Mouse (Mus musculus): Measurements from ENCODE around the gene Sccpdh.
A peak's percentile ranks its signal among the peaks of the same experiment; 100 is the strongest.
"Not testable (repeated sequence)": the region's sequence is repeated elsewhere in the genome, so short reads cannot be mapped to it uniquely, and the experiment has no call there.

The Sccpdh gene

DNA sequence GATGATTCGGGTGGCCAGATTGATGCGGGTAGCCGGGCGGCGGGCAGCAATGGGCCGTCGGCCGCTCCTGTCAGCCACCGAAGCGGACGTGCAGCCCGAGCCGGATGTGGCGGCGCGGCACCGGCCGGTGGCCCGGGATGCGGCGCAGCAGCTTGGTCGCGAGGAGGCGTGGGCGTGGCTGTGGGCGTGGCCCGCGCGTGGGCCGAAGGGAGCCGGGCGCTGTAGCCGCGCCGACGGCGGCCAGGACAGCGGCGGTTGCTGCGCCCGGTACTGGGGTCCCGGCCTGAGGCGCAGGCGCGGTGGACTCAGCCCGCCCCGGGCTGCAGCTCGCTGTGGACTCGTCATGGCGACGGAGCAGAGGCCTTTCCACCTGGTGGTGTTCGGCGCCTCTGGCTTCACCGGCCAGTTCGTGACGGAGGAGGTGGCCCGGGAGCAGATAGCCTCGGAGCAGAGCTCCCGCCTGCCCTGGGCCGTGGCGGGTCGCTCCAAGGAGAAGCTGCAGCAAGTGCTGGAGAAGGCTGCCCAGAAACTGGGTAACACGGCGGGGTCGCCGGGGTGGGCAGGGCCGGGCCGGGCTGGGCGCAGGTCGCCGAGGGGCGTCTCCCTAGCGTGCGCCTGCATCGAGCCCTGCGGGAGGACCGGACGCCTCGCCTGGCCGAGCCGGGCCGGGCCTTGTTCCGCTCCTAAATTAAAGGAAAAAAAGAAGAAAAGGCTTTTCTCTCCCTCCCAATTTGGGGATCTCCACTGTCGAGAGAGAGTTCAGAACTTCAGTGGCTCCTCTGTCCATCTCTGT is at the start of gene Sccpdh:
Gene Sccpdh (plus strand): TSS at position 198 of the 793 bp plus-strand sequence.
- peak; percentile 82 for DNase-seq

DNA sequence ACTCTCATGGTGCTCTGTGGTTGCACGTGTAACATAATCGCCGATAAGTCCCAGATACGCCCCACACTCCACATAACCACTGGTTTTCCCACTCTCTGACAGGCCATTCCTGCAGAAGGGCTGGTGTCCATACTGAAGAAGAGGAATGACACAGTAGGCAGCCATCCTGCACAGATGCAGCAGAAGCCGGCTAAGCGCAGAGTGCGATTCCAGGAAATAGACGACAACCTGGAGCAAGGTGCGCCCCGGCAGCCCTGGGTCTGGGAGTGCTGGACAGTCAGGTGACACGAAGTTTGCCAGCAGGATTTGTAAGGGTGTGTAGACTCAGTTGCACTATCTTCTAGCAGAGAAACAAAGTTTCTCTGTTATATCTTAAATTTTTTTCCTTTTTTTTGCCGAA is 45.3 kb upstream of the Sccpdh start:
- no peak for DNase-seq

DNA sequence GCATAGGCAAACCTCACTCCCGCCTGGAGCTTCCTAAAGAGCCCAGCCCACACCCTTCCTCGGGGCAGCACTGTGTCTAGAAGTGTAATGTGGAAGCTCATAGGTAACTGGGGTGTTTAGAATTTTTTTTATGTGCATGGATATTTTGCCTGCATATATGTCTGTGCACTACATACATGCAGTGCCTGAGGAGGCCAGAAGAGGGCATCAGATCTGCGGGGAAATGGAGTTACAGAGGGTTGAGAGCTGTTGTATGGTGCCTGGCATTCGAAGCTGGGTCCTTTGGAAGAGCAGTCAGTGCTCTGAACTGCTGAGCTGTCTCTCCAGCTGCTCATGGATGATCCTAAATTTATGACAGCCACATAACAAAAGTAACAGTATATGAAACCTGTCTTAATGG is 44.4 kb upstream of the Sccpdh start:
- no peak for DNase-seq

DNA sequence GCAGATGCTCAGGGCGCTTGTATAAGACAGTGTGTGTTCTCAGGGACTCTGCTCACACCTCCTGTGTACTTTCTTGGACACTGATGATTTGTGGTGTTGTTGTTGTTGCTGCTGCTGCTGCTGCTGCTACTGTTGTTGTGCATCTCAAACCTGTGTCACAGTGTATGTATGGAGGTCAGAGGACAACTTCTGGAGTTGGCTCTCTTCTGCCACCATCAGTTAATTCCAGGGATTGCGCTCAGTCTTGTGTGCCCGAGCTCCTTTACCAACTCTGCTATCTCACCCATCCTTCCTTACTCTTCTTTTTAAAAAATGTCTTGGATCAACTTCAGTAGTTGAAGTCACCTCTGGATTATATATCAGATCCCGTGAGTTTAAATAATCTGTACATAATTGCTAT is 43.7 kb upstream of the Sccpdh start:
- DNase-seq = no peak

DNA sequence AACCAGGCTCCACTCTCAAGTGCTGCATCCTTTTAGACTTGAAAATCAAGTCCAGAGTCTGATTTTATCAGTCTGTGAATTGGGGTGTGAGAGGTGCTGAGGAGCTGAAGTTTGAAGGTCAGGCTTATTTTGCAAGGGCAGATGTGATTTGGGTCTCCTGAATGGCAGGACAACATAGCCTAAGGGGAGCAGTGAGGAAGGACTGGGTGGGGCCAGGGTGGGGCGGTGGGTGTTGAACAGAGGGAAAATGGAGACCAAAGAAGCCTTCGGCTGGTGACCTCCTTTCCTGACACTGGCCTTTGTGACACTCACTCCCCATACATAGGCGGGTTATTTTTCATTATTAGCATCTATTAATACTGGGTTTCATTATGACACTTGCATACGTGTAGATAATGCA is 40.2 kb upstream of the Sccpdh start:
- no peak for DNase-seq

DNA sequence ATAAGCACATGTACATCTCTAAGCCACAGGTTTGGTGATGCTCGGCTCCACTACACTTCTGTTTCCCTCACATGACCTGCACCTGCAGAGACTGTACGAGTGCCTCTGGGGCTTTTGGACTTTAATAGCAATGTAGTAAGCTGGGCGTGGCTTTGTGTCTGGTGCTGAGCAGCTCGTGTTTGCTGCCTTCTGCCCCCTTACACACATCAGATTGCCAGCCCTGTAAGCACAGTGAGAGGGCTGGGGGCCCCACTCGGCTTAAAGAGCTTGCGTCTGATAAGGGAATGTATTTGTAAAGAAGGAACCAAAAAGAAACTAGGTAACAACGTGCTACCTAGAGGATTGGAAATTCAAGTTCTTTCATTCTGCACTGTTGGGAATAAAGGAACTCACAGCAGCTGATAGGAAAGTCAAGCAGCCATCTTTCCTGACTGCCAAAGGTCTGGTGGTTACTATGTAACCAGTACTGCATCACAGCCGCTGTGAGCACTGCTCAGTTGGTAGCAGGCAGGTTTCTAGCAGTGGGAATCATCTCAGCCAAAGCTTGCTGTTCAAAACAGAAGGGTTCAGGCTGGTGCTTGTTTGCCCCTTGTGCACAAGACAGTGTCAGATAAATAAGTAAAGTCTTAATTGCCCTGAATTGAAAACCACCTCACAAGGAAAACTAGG is 39.4 kb upstream of the Sccpdh start:
- no peak for DNase-seq

DNA sequence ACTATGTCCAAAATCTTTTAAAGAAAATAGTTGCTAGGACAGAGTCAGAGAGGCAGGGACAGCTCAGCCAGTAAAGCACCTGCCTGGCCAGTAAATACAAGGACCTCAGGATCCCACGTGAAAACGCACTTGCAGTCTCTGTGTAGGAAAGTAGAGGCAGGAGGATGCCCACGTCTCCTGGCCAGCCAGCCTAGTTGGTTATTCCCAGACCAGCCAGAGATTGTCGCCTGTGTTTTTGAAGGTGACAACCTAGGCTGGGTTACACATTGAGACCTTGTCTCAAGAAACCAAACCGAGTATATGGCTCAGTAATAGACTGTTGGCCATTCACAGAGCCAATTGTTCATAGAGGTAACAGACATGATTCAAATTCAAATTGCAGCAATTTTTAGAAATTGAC is 38.7 kb upstream of the Sccpdh start:
- DNase-seq = no peak

DNA sequence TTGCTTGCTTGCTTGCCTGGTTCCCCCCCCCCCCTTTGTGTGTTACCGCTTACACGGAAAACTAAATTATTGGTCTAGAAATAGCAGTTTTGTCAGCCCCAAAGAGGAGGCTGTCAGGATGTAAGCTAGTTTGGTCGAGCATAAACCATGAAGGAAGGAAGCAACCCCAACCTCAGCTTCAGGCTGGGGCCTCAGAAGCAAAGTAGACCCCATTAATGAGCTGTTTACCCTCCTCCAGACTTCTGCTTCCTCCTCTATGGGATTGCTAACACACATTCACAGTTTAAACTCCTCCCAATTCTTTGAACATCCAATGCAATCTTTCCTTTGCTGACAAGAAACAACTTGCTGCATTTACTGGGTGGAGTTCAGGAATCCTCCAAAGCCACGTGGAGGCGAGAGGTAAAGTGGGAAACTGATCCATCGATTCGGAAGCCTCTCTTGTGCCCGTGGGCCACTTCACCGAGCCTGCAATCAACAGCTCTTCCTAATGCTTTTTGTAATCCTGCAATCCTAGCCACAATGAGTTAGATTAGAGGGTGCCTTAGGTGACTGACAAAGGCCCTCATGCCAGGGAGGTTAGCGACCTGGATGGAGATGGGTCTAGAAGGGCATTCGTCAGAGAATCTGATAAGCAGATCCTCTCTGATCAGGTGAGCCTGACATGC is 35.1 kb upstream of the Sccpdh start:
- no peak for DNase-seq

DNA sequence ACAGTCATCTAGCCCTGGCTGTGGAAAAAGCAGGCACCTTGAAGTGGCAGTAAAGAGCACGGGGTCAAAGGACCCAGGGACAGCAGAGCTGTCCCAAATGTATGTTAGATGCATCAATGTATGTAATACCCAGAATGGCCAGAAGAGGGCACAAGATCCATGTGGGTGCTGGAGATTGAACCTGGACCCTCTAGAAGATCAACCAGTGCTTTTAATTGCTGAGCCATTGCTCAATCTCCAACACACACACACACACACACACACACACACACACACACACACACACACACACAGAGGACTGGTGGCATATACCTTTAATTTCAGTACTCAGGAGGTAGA is 34.6 kb upstream of the Sccpdh start:
- no peak for DNase-seq

DNA sequence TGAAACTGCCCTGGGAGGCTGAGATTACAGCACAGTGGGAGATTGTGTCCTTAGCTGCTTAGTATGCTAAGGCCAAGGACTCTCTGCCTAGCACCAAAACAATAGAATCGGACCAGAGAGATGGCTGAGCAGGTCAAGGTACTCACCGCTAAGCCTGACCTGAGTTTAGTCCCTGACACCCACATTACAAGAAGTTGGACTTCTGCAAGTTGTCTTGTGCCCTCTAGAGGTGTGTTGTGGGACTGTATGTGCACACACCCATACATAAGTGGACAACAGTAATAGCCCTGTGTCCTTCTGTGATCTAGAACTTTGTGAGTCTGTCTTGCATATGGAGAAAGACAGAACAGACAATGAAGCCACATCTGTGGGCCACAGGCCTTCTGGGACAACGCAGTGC is 33.9 kb upstream of the Sccpdh start:
- no peak for DNase-seq

DNA sequence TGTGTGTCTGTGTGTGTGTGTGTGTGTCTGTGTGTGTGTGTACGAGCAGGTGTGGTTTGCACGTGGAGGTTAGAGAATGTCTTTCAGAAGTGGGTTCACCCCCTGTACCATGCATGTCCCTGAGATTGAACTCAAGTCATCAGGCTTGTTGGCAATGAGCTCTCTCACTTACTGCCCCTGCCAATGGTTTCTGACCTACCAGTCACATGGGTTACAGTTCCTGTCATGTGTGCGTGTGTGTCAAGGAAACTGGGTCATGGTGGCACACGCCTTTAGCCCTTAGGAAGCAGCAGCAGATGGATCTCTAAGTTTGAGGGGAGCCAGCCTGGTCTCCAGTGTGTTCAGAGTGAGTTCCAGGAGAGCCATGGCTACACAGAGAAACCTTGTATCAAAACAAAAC is 25.3 kb upstream of the Sccpdh start:
- no peak for DNase-seq

DNA sequence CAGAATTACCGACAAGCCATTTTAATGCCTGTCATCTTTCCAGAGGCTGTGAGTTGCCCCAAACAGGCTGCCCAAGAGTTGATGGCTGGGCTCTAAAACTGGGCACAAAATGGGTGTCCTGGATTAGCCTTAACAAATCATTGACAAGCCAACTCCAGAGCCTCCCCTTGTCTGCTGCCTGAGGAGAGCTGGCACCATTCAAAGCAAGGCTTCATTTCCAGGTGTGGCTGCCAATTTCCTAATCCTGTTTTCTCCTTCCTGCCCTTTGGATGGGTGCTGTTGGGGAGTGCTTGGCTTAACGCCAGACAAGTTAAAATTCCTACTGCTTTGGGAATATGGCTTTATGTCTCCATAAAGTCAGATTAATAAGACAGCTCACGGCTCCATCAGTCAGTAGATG is 23.9 kb upstream of the Sccpdh start:
- peak; percentile 44 for DNase-seq

DNA sequence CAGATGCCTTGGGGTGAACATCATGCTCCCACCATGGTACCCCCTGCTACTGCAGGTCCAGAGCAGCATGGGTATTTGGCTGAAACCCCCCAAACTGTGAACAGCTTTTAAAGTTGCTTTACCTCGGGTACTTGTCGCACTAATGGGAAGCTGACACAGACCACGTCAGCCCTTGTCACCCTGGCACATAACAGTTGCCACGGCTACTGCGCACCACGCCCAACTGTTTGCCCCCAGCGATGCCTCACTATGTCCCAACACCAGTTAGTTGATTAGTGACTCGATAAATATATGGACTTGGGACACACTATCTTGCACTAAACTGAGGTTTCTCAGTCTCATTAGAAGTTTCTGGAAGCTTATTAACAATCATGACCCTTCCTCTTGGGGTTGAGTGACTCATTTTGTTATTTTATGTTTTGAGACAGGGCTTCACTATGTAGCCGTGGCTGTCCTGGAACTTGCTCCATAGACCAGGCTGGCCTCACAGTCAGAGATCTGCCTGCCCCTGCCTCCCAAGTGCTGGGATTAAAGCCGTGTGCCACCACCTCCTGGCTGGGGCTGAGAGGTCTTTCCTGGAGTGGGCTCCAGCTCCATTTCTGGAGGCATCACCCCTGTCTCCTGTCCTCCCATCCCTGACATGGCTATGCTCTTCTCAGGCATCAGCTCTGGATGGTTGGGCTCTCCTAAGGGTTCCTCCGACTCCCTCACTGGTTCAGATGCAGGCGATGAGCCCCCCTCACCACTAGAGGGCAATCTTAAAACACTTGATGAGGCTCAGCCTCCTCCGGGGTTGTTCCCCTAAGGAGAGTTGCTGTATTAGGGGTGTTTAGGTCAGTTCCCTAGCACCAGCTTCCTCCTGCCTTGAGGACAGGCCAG is 22.7 kb upstream of the Sccpdh start:
- DNase-seq = peak; percentile 61

DNA sequence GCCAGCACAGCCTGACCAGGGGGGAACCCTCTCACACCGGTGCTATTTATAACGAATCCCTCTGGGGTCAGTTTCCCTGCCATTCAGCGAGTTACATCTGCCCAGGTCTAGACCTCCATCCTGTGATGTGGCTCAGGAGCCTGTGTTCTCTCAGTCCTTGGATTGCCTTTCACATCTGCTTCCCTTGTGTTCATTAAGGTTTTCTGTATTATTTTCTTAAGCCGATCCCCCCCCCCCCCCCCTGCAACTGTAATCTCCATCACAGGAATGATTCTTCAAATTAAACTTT is 22.1 kb upstream of the Sccpdh start:
- no peak for DNase-seq

DNA sequence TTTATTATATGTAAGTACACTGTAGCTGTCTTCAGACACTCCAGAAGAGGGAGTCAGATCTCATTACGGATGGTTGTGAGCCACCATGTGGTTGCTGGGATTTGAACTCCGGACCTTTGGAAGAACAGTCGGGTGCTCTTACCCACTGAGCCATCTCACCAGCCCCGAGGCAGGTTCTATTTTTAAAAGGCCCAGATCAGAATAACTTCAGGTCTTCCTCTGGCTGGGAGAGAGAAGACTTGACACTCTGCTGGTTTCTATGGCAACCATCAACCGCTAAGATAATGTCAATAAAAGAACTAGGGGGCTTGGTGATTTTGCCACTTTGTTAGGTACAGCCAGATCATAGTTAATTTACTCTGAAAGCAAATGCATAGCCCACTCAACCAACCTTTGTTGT is 19.3 kb upstream of the Sccpdh start:
- DNase-seq = not testable (repeated sequence)

DNA sequence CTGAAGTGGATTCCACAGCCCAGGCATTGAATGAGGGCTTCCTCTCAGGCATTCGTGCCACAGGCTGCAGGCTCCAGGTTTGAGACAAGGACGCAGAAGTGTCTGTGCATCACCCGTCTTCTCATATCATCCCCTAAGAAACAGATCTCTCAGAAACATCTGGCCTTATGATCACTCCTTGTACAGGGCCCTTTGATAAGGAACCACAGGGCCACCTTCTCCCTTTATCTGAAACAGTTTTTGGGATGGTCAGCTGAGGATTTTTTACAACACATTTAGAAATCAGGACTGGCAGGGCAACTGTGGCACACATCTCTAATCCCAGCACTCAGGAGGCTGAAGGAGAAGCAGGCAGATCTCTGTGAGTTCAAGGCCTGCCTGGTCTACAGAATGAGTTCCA is 18.7 kb upstream of the Sccpdh start:
- DNase-seq = no peak

DNA sequence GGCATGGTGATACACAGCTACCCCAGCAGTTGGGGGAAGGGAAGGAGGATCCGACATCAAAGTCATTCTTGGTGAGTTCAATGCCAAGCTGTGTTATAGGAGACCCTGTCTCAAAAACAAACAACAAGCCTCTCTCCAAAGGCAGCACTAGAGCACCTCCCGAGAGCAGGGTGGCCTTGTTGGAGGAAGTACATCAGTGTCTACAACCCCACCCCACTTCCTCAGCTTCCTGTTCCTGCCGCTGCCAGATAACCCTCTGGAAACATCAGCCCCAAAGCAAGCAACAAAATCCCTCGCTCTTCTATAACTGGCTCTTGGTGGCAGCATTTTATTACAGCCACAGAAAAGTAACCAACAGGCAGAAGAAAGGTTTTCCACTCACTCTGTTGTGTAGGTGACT is 17.7 kb upstream of the Sccpdh start:
- no peak for DNase-seq

DNA sequence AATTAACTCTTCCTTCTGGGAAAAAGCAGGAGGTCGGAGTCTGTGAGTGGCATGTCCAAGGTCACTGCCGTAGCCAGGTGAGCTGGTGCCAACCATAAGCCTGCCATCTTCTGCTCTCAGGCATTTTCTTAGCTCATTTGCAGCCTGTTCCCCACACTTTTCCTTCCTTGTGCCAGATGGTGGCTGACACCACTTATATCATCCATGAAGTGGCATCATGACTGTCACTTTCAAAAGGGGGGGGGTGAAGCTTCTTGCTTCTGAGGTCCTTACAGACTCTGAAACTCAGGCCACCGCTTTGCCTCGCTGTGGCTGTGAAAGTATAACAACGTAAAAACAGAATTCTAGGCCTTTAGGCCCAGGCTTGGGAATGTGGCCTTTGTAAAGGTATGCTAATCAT is 16.8 kb upstream of the Sccpdh start:
- DNase-seq = no peak

DNA sequence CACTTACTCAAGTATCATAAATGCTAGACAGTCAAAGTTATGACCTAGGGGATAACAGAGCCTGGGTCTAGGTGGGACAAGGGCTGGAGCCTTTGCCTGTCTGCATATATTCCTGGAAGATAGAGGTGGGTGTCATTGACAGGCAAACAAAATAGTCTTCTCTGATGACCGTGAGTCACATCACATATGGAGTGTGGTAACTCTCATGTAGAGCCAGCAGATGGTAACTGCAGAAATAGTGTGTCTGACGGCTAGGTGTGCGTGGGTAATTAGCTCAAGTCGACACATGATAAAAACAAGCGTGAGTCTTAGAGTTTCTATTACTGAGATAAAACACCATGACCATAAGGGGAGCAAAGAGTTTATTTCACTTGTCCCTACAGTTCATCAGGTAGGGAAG is 4.9 kb upstream of the Sccpdh start:
- no peak for DNase-seq

DNA sequence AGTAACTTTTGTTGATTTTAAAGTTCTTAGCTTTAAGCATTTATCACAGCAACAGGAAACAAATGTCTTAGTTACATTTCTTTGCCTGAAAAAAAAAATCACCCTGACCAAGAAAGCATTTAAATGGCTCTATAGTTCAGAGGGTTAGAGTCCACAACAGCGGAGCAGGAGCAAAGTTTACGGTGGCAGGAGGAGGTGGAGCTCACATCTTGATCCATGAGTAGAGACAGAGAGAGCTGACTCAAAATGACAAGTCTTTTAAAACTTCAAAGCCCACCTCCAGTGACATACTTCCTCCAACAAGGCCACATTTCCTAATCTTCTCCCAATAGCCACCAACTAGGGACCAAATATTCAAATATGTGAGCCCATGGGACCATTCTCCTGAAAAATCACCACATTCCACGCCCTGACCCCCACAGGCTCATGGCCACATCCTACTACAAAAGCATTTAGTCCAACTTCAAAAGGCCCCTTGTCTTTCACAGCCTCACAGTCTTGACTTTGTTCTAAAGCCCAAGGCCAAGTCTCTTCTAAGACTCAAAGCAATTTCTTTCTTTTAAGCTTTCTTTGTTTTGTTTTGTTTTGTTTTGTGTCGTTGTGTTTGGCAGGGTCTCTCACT is 3.6 kb upstream of the Sccpdh start:
- no peak for DNase-seq

DNA sequence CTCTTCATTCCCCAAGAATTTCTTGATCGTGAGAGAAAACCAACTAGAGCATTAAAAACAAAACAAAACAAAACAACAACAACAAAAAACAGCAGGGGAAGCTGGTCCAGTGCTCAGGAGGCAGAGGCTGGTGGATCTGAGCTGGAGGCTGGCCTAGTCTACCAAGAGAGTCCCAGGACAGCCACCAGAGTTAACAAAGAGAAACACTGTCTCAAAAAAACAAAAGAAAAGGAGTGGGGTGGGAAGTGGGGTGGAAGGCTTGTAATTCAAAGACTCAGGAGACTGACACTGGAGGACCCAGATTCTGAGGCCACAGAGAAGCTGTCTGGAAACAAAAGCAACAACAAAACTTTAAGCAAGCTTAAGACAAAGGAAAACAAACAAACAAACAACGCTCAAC is 1.0 kb upstream of the Sccpdh start:
- DNase-seq = no peak

DNA sequence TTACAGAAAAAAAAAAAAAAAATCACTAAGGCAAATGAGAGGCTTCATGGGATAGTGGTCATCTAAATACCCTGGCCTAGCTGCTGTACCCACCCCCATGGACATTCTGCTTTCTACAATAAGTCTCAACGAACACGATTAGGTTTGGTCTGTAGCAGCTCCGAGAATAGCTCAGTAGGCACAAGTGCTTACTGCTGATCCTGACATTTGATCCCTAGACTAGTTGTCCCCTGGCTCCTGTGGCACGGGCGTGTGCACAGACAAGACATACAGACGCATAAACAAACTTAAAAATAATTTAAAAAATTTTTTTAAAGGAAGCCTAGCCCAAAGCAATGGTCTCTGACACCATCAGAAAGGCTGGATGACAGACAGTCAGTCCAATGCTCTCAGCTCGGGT is 560 bp upstream of the Sccpdh start:
- DNase-seq = no peak

Measured in kidney, adult 11 months (tissue).